ENCODE assay signal across 8 mouse cellular contexts in genomic region chr9:60712771-60713541, GRCm38 (mm10). TPM values are rescaled to one million over a fixed set of nuclear protein-coding genes. Genes with fewer than 3 reads are reported as not detected.
A peak's percentile ranks its signal among the peaks of the same experiment; 100 is the strongest.
DNase-seq lines count a peak whose midpoint lies in the region; ATAC-seq and TF ChIP-seq lines count a peak whose summit lies in the region.

Gene Larp6, plus strand, starts transcription at chr9:60712989.

- H3K4me1 ChIP-seq in hindbrain, embryonic 12.5 days, result peaks cover 7% of the 10 kb centered on the region; the same call in 1 of the 2 replicates
- H3K4me1 ChIP-seq in midbrain, embryonic 13.5 days (replicated peaks), result peaks cover 26% of the 10 kb centered on the region
- no peaks in the 10 kb centered on the region; the same call in 1 of the 2 replicates for H3K4me1 ChIP-seq in stomach, postnatal 0 days (replicated peaks; ENCODE audit: control insufficient read depth, insufficient read depth)

- no peaks in the 10 kb centered on the region for H3K36me3 ChIP-seq in hindbrain, embryonic 12.5 days
- H3K36me3 ChIP-seq in midbrain, embryonic 13.5 days, result no peaks in the 10 kb centered on the region
- H3K36me3 ChIP-seq in stomach, postnatal 0 days (ENCODE audit: control insufficient read depth, insufficient read depth, low read length), result no peaks in the 10 kb centered on the region

- no peaks in the 10 kb centered on the region for H3K9me3 ChIP-seq in hindbrain, embryonic 12.5 days (replicated peaks)
- H3K9me3 ChIP-seq in midbrain, embryonic 13.5 days, result no peaks in the 10 kb centered on the region
- no peaks in the 10 kb centered on the region for H3K9me3 ChIP-seq in stomach, postnatal 0 days (ENCODE audit: control insufficient read depth, low read length)

- ATAC-seq in hindbrain, embryonic 12.5 days (ENCODE audit: low FRiP score), result no peak; the same call in 1 of the 2 replicates
- ATAC-seq in midbrain, embryonic 13.5 days, result peak; percentile 84
- peak; percentile 60; the same call in 1 of the 2 replicates for ATAC-seq in stomach, postnatal 0 days (ENCODE audit: low FRiP score, low TSS enrichment)

- peak within 1 kb of the TSS; percentile 97 for H3K4me2 ChIP-seq in hindbrain, embryonic 12.5 days (replicated peaks)
- peak within 1 kb of the TSS; percentile 93 for H3K4me2 ChIP-seq in midbrain, embryonic 13.5 days (replicated peaks)
- H3K4me2 ChIP-seq in stomach, postnatal 0 days (replicated peaks; ENCODE audit: low read depth), result peak within 1 kb of the TSS; percentile 98

- intact Hi-C loops in left cerebral cortex, postnatal 25 days (cut with DNase I), result no loop called here

- peak within 1 kb of the TSS; percentile 83 for H3K9ac ChIP-seq in hindbrain, embryonic 12.5 days
- peak within 1 kb of the TSS; percentile 83 for H3K9ac ChIP-seq in midbrain, embryonic 13.5 days (replicated peaks)
- H3K9ac ChIP-seq in stomach, postnatal 0 days (ENCODE audit: low read length), result peak within 1 kb of the TSS; percentile 76

- 0 out of 2 replicates have a peak within 1 kb of the TSS, but pooled peaks have one; percentile 14 for H3K27ac ChIP-seq in hindbrain, embryonic 12.5 days
- H3K27ac ChIP-seq in midbrain, embryonic 13.5 days, result no peak within 1 kb of the TSS
- peak within 1 kb of the TSS; percentile 30; the same call in 1 of the 2 replicates for H3K27ac ChIP-seq in stomach, postnatal 0 days (replicated peaks)

- DNase-seq in adrenal gland, adult (ENCODE audit: inconsistent age in 2 of 2, low spot score in 1 of 2), result peak; percentile 58 to 78
- DNase-seq in adrenal gland, adult 8-10 months, result no peak
- DNase-seq in cerebellum, adult 8-10 months, result peak; percentile 77
- DNase-seq in frontal cortex, postnatal 25 days (ENCODE audit: low spot score in 2 of 2), result peak; percentile 32 to 39
- peak; percentile 63 to 66 for DNase-seq in left cerebral cortex, postnatal 25 days (ENCODE audit: low spot score in 2 of 2)
- peak; percentile 33 for DNase-seq in stomach, postnatal 0 days (ENCODE audit: low spot score)

- H3K4me3 ChIP-seq in hindbrain, embryonic 12.5 days, result peak within 1 kb of the TSS; percentile 62
- H3K4me3 ChIP-seq in midbrain, embryonic 13.5 days (replicated peaks), result peak within 1 kb of the TSS; percentile 64
- H3K4me3 ChIP-seq in stomach, postnatal 0 days (ENCODE audit: low read depth, low read length), result peak within 1 kb of the TSS; percentile 58

- 1% methylated on average over 66 of the region's 66 CpGs for WGBS in hindbrain, embryonic 12.5 days
- WGBS in midbrain, embryonic 13.5 days, result 1% methylated on average over 66 of the region's 66 CpGs
- WGBS in stomach, postnatal 0 days, result 2% methylated on average over 64 of the region's 66 CpGs

- H3K27me3 ChIP-seq in hindbrain, embryonic 12.5 days, result peaks cover 13% of the 10 kb centered on the region; the same call in 1 of the 2 replicates
- H3K27me3 ChIP-seq in midbrain, embryonic 13.5 days, result 0 out of 2 replicates have a peak, but pooled peaks cover 5% of the 10 kb centered on the region
- no peaks in the 10 kb centered on the region for H3K27me3 ChIP-seq in stomach, postnatal 0 days (ENCODE audit: control insufficient read depth, insufficient read depth, low read length)

- TF ChIP-seq CTCF in stomach, postnatal 0 days (IDR thresholded peaks at IDR 0.05; ENCODE audit: low read depth), result no peak

- no peak for TF ChIP-seq EP300 in stomach, postnatal 0 days (optimal IDR thresholded peaks at IDR 0.05)

RNA-seq across cellular contexts. Expression of gene Larp6, which starts in this region (rescaled TPM):
- total RNA-seq in adrenal gland, adult 8-10 months (2022), result 1 to 10 TPM; 3.1 to 4.7 (median 3.7) TPM
- 3.7 and 5.0 TPM in 2 replicates for polyA plus RNA-seq in hindbrain, embryonic 12.5 days (2016; fragmentation: Nextera tagmentation; extraction: Ambion mirVana)
- 10 to 100 TPM; 36.5 to 36.7 TPM for total RNA-seq in left cerebral cortex, postnatal 25 days (2021)
- 6.5 and 7.7 TPM in 2 replicates for polyA plus RNA-seq in midbrain, embryonic 13.5 days (2015; fragmentation: Nextera tagmentation; extraction: Ambion mirVana)
- 1.4 and 1.8 TPM in 2 replicates for polyA plus RNA-seq in stomach, postnatal 0 days (2015; fragmentation: Nextera tagmentation; extraction: Ambion mirVana)

Comparison
In these comparisons a context has a peak if more than half of its experiments do, and no peak if none do; other contexts are left out.
1. RNA of gene Larp6 (total RNA-seq): 36.5 to 36.7 TPM in left cerebral cortex, postnatal 25 days; 3.1 to 4.7 TPM in adrenal gland, adult 8-10 months; every median in the first group is over 4 times any median in the second.
2. Peak in every context shown above with its lines, with median percentiles within 50 percentile points of each other: H3K4me2 ChIP-seq, H3K4me3 ChIP-seq and H3K9ac ChIP-seq.